Mouse (Mus musculus) ZHBTc4 (cell line): Measurements from ENCODE around the gene Svip.

Source experiments
- DNase-seq: peaks from one replicate; pipeline ENCODE4 v3.0.0-alpha.2; 2011; ENCODE audit warnings: low read depth, low spot score

The Svip gene

DNA sequence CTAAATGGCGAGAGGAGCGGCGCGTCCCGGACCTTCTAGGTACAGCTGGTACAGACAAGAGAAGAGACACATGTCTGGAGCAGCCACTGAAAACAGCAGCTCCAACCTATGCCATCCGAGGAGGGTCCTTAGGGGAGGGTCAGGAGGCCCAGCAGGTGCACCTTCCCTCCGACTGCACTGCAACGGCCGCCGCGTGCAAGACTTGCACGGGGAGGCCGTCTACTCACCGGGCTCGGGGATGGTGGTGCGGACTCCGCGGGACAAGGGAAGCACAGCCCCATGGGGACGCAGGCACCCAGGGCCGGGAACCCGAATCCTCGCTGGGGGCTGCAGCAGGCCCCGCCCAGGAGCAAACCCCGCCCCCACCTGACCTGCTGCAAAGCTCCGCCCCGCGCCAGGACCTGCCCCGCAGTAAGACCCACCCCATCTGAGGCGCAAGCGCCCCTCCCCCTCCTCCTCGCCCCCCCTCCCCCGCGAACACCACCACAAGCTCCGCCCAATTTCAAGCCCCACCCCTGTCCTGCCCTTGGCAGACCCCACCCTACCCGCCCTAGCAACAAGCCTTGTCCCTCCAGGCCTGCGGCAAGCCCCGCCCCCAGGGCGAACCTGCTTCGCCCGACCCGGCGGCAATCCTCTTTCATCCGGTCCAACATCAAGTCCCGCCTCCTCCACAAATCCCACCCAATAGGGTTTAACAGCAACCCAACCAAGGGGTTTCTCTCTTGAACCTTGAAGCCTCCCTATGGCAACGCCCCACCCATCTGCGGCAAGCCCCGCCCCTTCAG, at the start of gene Svip:
Svip (minus strand) TSS at position 508 of the 785 bp plus-strand sequence.
- DNase-seq, result peak; percentile 93

DNA sequence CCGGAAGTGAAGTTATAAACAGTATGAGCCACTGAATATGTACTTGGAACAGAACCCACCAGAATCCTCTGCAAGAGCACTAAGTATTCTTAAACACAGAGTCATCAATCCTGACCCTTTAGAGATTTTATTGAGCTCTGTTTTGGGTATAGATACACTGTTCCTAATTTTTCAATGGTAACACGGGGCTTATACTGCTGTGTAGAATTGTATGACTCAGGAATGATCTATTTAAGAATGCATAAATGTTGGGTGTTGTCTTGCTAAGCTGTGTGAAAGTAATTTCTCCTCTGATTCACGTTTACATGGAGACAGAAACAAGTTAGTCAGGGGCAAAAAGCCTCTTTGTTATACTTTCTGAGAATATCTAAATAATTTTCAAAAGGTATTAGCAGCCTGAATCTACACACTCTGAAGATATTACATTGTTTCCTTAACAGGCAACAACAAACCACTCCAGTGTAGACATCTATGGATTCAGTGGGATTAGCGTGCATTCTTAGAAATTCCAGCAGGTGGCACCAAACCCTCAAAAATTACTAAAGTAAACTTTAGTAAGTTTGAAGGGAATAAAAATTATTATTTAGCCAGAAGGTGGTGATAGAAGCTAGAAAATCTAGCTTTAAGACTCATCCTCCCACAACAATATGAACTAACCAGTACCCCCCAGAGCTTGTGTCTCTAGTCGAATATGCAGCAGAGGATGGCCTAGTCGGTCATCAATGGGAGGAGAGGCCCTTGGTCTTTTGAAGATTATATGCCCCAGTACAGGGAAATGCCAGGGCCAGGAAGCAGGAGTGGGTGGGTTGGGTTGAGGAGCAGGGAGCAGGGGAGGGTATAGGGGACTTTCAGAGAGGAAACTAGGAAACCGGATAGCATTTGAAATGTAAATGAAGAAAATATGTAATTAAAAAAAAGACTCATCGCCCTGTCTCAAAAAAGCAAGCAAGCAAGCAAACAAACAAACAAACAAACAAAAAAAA, 32.1 kb upstream of the Svip start:
- peak; percentile 64 for DNase-seq

DNA sequence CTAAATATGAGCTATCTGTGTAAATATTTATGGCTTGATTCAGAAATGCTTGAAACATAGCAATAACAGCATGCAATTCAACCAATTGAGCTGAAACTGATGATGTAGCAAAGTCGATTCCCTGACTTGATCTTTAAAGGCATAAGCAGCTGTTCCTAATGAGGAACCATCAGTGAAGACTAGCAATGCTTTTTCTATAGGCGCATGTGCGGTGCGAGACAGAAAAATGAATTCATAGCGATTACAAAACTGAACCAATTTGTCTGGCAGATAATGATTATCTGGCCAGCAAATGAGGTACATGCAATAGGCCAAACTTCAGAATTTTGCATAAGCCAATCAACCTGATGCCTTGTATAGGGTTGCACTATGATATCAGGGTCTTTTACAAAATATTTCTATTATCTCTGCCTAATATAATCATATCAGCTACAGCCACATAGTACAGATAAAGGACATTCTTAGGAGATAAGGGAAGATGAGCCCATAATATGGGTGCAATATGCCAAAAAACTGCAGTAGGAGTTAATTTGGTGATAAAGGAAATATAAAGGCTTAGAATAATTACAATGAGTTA, 18.3 kb upstream of the Svip start:
- DNase-seq, result no peak

DNA sequence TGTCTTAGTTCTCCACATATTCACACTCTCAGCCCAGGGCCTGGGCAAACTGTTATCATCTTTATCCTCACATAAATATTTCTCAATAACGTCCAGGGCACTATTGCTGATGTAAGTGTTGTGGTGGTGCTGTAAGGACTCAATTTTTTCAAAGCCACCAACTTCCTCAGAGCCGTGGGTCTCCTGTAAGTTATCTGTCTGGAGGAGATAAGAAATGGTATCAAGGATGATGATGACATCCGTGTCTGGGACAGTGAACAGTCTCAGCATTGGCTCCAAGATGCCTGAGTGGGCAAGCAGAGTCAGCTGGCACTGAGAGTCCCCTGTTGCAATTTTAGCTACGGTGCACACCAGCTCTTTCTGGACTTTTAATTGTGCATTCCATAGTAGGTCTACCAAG, 16.2 kb upstream of the Svip start:
- DNase-seq, result no peak

DNA sequence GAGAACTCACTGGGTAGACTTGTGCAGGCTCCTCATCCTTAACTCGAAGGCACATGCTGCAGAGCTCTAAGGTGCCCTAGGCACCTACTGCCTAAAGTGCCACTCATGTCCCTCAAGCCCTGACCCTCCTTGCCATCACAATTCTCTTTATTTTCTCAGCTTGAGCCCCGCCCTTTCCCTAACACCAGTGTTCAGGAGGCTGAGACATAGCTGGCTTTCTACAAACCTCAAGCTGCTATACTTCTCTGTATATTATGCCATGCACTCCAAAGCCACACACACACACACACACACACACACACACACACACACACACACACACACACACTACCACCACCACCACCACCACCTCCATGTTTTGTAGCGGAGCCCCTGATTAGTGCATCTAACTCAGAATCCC, 9.8 kb upstream of the Svip start, which contains the start of gene 1700015G11Rik:
1700015G11Rik (minus strand) TSS at position 101 of the 400 bp plus-strand sequence.
- no peak for DNase-seq

DNA sequence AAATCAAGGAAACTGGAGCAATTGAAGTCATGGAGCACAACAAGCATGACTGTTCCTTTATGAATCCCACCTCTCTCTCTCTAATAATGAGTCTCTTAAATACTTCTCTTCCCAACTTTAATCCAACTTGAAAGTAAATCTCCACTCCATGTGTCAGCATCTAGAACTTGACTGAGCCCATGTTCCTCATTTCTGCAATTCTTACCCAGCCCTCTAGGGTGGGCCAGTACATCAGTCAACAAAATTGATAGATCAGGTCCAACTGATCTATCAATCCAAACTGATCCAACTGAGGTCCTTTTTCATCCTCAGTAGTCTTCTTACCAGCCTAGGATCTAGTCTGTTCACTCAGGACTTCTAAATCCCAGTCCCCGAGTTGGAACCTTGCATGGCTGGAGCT, 9.4 kb upstream of the Svip start:
- peak; percentile 16 for DNase-seq

DNA sequence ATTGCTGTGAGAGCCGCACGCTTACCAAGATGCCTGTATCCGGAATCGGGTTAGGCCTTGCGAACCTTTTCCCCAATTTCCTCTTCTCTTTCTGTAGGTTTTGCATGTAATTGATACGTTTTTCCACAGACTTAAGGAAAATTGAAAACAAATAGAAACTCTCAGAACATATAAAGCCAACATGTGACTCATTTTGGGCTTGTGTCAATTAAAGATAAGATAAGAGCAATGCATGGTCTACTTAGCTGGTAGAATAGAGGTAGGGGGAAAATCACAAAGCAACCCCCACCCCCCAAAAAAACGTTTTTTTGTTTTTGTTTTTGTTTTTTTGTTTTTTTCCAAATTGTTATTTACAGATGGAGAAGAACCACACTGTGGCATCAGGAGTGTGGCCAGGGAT, 7.6 kb upstream of the Svip start:
- DNase-seq, result no peak

DNA sequence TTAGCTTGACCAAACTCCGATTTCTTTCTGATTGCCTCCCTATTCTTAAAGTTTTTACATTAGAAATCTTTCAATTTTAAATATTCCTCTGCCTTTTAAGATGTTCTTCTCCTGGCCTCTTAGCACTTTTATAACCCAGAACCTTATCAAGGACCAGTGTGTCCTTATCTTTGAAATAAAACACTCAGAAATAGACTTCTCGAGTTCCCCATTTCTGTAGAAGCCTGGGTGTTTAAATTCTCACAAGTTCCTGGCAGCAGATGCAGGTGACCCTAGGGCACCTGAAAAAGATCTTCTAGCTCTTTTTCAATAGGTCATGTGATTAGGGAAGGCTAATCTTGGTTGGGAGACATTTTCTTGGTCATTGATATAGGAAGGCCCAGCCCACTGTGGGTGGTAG, 1.3 kb upstream of the Svip start:
- DNase-seq, result no peak

DNA sequence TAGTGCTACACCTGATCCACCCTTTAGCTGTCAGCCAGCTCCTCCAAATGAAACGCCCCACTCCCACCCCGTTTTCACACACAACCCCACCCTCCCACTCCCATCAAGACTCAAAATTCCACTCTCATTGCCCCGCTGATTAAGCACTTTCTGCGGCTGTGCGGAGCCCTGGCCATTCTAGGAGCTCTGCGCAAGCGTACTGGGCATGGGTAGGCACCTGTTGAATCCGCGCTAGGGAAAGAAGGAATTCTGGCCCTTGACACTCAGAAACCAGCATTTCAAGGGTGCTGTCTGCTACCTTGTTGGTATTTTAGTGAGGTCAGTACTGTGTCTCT, 445 bp upstream of the Svip start:
- DNase-seq, result peak; percentile 97

DNA sequence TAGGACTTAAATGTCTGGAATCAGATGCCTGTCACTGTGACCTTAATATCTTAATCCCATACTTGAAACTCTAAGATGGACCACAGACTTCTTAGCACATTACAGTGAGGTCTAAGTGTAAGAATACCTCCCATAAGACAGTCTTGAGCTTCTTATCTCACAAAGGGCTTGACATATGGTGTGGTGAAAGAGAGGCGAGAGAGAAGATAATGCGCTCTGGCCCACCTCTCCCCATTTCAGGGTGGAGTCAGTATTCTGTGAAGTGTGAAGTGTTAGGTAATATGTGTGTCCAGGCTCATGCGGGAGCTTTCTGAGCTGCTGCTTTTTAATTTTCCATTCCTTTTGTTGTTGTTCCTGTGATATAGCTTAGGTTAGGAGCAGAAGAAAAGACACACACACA, 14.8 kb downstream of the Svip start:
- no peak for DNase-seq

DNA sequence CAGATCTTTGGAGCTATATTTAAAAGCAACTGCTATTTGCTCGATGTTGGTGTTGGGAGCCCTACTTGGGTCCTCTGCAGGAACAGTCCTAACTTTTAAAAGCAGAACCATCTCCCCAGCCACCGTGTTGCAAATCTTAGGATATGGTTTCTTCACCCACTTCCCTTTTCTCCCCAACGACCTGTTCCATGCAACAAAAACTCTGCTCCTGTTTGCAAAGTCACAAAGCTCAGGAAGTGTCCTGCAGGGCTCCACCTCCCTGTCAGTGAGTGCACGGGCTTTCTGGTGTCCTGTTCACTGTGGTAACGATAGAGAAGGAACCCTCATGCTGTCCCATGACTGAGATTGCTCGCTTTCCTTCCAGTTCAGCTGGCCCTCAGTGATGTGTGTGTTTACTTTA, 18.9 kb downstream of the Svip start:
- no peak for DNase-seq

DNA sequence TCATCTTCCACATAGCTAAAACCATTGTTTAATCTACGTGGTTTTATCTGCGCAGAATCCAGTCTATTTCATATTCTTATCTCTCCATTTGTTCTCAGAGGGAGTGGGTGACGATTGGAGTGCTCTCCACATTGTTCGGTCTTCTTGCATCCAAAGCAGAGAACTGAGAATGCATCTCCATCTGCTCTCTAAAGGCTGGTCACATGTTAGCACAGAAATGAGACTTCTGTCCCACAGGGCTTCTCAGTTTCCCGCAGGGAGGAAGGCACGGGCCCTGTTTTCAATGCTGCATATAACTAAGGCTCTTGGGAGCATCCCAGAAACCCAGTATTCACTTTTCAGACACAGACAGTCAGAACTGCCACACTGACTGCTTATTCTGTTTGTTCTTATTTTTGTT, 20.1 kb downstream of the Svip start:
- no peak for DNase-seq

DNA sequence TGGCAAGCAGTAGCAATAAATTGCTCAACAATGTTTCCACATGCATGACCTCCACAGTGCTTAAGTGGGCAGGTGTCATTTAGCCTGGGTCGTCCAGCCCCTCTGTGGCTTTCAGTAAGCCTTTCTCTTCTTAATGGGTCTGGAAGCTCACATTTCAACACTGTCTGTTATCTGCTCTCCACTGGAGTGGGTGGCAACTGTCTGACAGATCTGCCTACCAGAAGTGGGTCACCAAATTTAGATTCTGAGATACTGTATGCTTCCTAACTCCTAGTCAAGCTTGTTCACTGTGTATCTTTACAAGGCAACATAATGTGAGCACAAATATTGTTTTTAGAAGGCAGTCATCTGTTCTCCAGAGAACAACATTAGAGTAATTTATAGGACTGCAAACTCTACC, 23.5 kb downstream of the Svip start:
- no peak for DNase-seq

DNA sequence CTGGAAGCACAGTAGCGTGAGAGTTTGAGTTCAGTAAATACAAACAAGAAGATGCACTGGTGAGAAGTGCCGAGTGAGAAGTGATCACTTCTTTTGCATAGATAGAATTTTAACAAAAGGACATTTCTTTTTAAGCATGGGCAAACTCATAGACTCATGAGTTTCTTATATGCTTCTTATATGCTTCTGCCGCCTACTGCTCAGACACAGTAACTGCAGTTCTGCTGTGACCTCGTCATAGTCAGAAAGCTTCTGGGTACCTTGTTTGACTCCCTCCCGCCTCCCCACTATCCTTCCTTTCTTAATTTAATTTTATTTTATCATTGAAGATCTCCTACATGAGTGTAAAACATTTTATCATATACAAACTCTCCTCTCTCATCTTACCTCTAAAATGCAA, 26.5 kb downstream of the Svip start:
- no peak for DNase-seq

DNA sequence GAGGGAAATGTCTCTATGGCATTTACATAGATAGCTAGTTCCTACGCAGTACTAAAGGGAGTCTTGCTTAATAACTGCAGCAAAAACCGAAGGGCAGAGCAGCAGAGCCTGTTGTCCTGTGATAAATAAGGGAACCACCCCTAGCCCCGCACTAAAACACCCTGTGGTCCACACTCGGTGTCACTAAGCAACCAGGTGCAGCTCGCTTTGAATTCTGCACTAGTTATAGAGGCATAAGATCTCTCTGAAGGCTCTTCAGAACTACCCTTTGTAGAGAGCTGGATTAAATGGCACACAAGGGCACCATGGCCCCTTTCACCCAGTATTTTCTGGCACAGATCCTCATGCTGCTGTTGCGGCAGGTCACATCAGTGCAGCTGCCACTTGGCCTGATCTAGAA, 30.6 kb downstream of the Svip start:
- DNase-seq, result no peak

DNA sequence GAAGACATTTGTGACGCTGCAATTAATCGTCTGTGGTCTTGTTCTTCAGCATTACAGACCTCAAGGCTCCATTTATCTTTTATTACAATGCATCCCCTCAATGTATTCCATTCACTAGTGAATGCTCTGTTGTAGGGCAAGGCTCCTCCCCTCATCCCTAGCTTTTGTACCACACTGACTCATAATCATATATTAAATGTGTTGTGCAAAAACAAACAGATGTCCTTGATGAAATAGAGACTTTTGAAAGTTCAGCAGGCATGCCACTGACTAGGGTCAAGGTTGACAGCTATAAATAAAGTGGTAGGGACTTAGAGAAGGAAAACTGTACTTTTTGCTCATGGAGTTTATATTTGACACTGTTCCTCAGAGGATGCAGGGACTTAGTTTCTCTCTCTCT, 32.3 kb downstream of the Svip start:
- no peak for DNase-seq

DNA sequence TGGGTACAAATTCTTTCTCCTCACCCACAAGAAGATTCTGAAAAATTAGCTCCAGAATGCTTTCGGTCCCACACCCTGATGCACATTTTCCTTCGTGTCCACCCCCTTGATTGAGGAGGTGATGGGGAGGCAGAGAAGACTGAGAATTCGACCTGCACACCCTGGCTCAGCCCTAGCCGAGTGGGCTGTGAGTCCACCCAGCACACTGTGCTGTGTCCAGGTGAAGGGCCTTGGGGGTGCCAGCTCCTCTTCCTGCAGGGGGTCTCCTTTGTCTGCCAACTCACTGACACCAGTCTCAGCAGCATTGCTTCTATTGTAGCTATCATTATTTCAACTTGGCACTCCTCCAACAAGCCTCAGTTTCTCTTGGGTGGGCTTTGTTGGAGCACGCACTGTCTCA, 32.7 kb downstream of the Svip start:
- DNase-seq, result no peak

DNA sequence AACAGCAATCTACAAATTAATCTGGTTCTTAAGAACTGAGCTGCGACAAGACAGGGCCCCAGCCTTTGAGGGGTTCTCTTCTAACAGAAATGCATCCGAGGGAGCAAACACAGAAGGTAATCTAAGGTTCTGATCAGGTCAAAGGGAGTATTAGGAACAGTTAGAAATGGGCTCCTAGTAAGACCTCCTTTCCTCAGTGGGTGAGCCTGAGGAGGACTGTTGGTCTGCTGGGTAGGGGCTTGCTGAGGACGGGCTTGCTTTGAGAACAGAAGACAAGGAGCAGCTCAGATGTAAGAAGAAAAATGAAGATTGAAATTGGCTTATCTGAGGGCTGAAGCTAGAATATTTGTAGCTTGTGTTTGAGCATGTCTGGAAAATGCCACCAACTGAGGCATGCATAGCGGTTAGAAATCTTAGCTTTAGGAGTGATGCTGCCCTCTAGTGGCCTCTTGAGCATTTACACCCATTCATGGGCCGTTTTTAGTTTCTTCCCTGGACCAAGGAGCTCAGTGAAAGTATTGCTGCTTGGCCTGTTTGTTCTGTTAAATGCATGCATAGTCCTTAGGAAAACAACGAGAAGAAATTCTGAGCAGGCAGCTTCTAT, 33.5 kb downstream of the Svip start:
- peak; percentile 68 for DNase-seq

DNA sequence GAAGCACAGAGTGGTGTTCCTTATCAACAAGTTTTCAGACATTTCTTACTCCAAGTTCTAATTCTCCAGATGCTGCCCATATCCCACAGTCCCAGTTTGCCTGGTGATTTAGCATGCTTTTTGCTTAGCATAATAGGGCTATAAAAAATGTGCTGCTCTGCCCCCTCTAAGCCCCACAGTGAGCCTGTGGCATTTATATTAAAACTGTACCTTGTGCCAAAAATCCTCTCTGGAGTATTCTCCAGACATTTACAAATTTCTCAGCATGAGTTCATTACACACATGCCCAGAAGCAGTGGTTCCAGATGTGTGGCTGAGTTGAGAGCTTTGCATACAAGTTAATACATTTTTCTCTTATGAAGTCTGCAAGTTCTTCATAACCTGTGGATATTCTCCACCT, 36.4 kb downstream of the Svip start:
- no peak for DNase-seq

DNA sequence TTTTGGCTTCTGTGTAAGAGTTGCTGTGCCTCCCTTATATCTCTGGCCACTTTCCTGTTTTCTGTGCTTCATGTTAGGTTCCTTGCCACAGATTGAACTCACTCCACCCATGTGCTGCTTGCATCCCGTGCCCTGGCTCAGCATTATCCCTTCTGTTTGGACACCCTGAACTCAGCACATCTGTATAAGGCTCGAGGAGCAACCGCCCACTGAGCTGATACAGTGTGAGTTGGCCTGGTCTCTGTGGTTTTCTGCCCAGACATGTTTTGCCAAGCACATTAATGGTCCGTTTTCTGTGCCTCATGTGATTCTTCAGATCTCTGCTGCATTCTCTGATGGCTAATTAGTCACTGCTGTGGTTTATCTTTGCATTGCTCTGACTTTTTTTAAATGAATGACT, 38.2 kb downstream of the Svip start:
- DNase-seq, result no peak

DNA sequence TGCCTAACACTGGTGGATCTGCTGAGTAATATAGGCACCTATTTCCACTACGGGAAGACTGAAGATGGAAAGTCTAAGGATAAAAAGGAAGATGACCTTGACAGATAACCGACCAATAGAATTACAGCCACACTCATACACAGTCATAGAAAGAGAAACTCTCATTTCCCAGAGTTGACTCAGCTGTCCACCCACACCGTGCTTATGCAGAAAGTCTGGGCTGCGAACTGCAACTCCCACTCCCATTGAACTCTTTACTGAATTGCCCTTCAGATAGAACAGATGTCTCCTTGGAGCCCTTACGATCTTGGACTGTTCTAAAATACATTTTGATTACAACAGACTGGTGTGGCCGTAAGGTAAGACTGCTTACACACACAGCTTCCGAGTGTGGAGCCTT, 41.1 kb downstream of the Svip start:
- DNase-seq, result no peak
